Comparison of ENCODE assay signal across 19 mouse cellular contexts in genomic region chr6:24564081-24564480, GRCm38 (mm10). TPM values are rescaled to one million over a fixed set of nuclear protein-coding genes. Genes with fewer than 3 reads are reported as not detected.
A peak's percentile ranks its signal among the peaks of the same experiment; 100 is the strongest.
DNase-seq lines count a peak whose midpoint lies in the region; ATAC-seq and TF ChIP-seq lines count a peak whose summit lies in the region.
"Had no signal": no experiment of that assay in that cellular context is flagged by ENCODE, and none has a peak within 500 bp of the region (broad histone marks: within the 10 kb centered on the region; RNA-seq: fewer than 3 reads in every experiment).

No protein-coding gene starts in this region.

- no peak overlapping the region for H3K4me3 ChIP-seq in layer of hippocampus, adult 2 months
- H3K4me3 ChIP-seq: forebrain, embryonic 13.5 days; heart, embryonic 15.5 days; midbrain, embryonic 10.5 days; neural tube, embryonic 13.5 days had no signal

- ATAC-seq in megakaryocyte-erythroid progenitor cell, adult 5-6 weeks (replicated peaks; ENCODE audit: low FRiP score, low TSS enrichment, poor library complexity, severe bottlenecking) = no peak
- ATAC-seq: forebrain, embryonic 13.5 days had no signal

- H3K27ac ChIP-seq in layer of hippocampus, adult 2 months = no peak overlapping the region
- H3K27ac ChIP-seq: forebrain, embryonic 13.5 days; heart, embryonic 15.5 days; midbrain, embryonic 10.5 days; neural tube, embryonic 13.5 days had no signal

- DNase-seq in heart, adult 11 months = peak; percentile 94
- DNase-seq in heart, postnatal 25 days (ENCODE audit: low spot score) = no peak
- peak; percentile 80 for DNase-seq in brain, adult 2 months (ENCODE audit: low read depth, low spot score)
- peak; percentile 11 for DNase-seq in cerebellum, adult 8-10 months
- peak; percentile 29 to 58 for DNase-seq in layer of hippocampus, adult 2 months (ENCODE audit: low spot score in 2 of 2)
- DNase-seq in kidney, adult 11 months = no peak
- DNase-seq in gastrocnemius, postnatal 14 days = no peak
- DNase-seq: adrenal gland, postnatal 25 days; lung, adult 2 months; lung, postnatal 36 days; thymus, adult 2 months had no signal

- intact Hi-C loops in heart, postnatal 25 days (cut with DNase I) = no loop called here
- intact Hi-C loops in gastrocnemius, postnatal 14 days (cut with DNase I; ENCODE audit: low total_unique reads) = no loop called here

- 0 out of 2 replicates have a peak, but pooled peaks have one; percentile 12 for TF ChIP-seq CTCF in layer of hippocampus, adult 2 months (conservative IDR thresholded peaks at IDR 0.05)

RNA-seq across cellular contexts. Expression of gene Lmod2, which starts 33.5 kb away (rescaled TPM):
- total RNA-seq in heart, postnatal 25 days (2021) = 100 to 1,000 TPM; 681 to 701 TPM
- total RNA-seq in layer of hippocampus, adult 2 months (2021) = not detected
- not detected in 2 replicates for total RNA-seq in megakaryocyte-erythroid progenitor cell, adult 5-6 weeks (2014; fragmentation: Nextera tagmentation)
- total RNA-seq in megakaryocyte-erythroid progenitor cell, adult 5-6 weeks (2017) = not detected in 2 replicates
- total RNA-seq in gastrocnemius, postnatal 14 days (2021) = 100 to 1,000 TPM; 118 to 208 TPM
- total RNA-seq: layer of hippocampus, postnatal 25 days; left cerebral cortex, postnatal 25 days had no signal

RNA-seq across cellular contexts. Expression of gene Asb15, which starts 36.1 kb away (rescaled TPM):
- 10 to 100 TPM; 48.5 to 62.0 TPM for total RNA-seq in heart, postnatal 25 days (2021)
- total RNA-seq in layer of hippocampus, adult 2 months (2021) = not detected
- not detected in 2 replicates for total RNA-seq in megakaryocyte-erythroid progenitor cell, adult 5-6 weeks (2014; fragmentation: Nextera tagmentation)
- total RNA-seq in megakaryocyte-erythroid progenitor cell, adult 5-6 weeks (2017) = not detected in 2 replicates
- 1 to 10 TPM; 4.1 to 7.4 TPM for total RNA-seq in gastrocnemius, postnatal 14 days (2021)
- total RNA-seq: adrenal gland, postnatal 25 days; layer of hippocampus, postnatal 25 days; left cerebral cortex, postnatal 25 days; liver, adult 2 months had no signal

RNA-seq across cellular contexts. Expression of gene Ndufa5, which starts 36.3 kb away (rescaled TPM):
- 1,000 to 10,000 TPM; 1,436 to 1,506 TPM for total RNA-seq in heart, postnatal 25 days (2021)
- total RNA-seq in layer of hippocampus, adult 2 months (2021) = 100 to 1,000 TPM; 266 to 275 TPM
- total RNA-seq in megakaryocyte-erythroid progenitor cell, adult 5-6 weeks (2014; fragmentation: Nextera tagmentation) = 293 and 295 TPM in 2 replicates
- 426 and 630 TPM in 2 replicates for total RNA-seq in megakaryocyte-erythroid progenitor cell, adult 5-6 weeks (2017)
- total RNA-seq in gastrocnemius, postnatal 14 days (2021) = 100 to 1,000 TPM; 489 to 566 TPM

RNA-seq across cellular contexts. Expression of gene Iqub, which starts 49.2 kb away (rescaled TPM):
- total RNA-seq in heart, postnatal 25 days (2021) = under 1 TPM; 0.28 to 0.29 TPM
- total RNA-seq in layer of hippocampus, adult 2 months (2021) = 1 to 10 TPM; 2.7 TPM
- not detected in 2 replicates for total RNA-seq in megakaryocyte-erythroid progenitor cell, adult 5-6 weeks (2014; fragmentation: Nextera tagmentation)
- 0.19 TPM in 1 of 2 replicates, not detected in the other for total RNA-seq in megakaryocyte-erythroid progenitor cell, adult 5-6 weeks (2017)
- under 1 TPM in 1 of 2 experiments, not detected in 1; 0.06 TPM for total RNA-seq in gastrocnemius, postnatal 14 days (2021)
- total RNA-seq: liver, adult 2 months had no signal

Comparison
In these comparisons a context has a peak if more than half of its experiments do, and no peak if none do; other contexts are left out.
1. DNase-seq: peak in heart, adult 11 months (single experiment), brain, adult 2 months (single experiment), cerebellum, adult 8-10 months (single experiment) and layer of hippocampus, adult 2 months (2 of 2); none in heart, postnatal 25 days (single experiment), kidney, adult 11 months (single experiment) and gastrocnemius, postnatal 14 days (single experiment).
2. RNA of gene Lmod2, which starts 33.5 kb away (total RNA-seq): 681 to 701 TPM in heart, postnatal 25 days and 118 to 208 TPM in gastrocnemius, postnatal 14 days; not detected in layer of hippocampus, adult 2 months and not detected in megakaryocyte-erythroid progenitor cell, adult 5-6 weeks; every median in the first group is over 100 times any median in the second.
3. RNA of gene Asb15, which starts 36.1 kb away (total RNA-seq): 48.5 to 62.0 TPM in heart, postnatal 25 days; 4.1 to 7.4 TPM in gastrocnemius, postnatal 14 days, not detected in layer of hippocampus, adult 2 months and not detected in megakaryocyte-erythroid progenitor cell, adult 5-6 weeks; every median in the first group is over 4 times any median in the second.